Mouse (Mus musculus) myocyte (in vitro differentiated cells): ENCODE measurements at regions not wholly inside any gene's neighbourhood (a gene's known extent, or its start where the extent isn't known, plus 50 kb on each side); places are given as distances from the start of the nearest gene placed in this dataset.

Source experiments
- H3K27me3 ChIP-seq: one replicate; pipeline ENCODE4 v1.6.1; 2011; ENCODE audit not compliant: control insufficient read depth, insufficient read depth, insufficient read length
- H3K36me3 ChIP-seq: one replicate; pipeline ENCODE4 v1.6.1; 2011; ENCODE audit not compliant: control insufficient read depth, insufficient read depth
- H3K4me2 ChIP-seq: one replicate; pipeline ENCODE4 v1.6.1; 2011; ENCODE audit warnings: low read depth, control low read depth
- H3K4me3 ChIP-seq: one replicate; pipeline ENCODE4 v1.5.1; 2011; ENCODE audit warnings: mild to moderate bottlenecking, control low read depth, moderate library complexity
- H3K79me2 ChIP-seq: one replicate; pipeline ENCODE4 v1.6.1; 2011; ENCODE audit not compliant: control insufficient read depth, insufficient read depth
- H3ac ChIP-seq: one replicate; pipeline ENCODE4 v1.6.1; 2011; ENCODE audit not compliant: control insufficient read depth, insufficient read length
- CEBPB ChIP-seq: IDR thresholded peaks from 2 replicates; pipeline ENCODE4 v1.6.1; 2011; ENCODE audit warnings: mild to moderate bottlenecking, moderate library complexity; ENCODE audit not compliant: poor library complexity, insufficient read depth, severe bottlenecking
- E2F4 ChIP-seq: IDR thresholded peaks from one replicate; pipeline ENCODE4 v1.6.1; 2011; ENCODE audit warnings: mild to moderate bottlenecking, control low read depth, moderate library complexity; ENCODE audit not compliant: insufficient read depth
- MAX ChIP-seq: IDR thresholded peaks from one replicate; pipeline ENCODE4 v1.6.1; 2011; ENCODE audit warnings: low read depth, mild to moderate bottlenecking, control low read depth
- MYOD1 ChIP-seq, 3 experiments: IDR thresholded peaks; one replicate each; pipeline ENCODE4 v1.6.1; 2011; ENCODE audit warnings: control low read depth in 2 of 3, low read depth in 2 of 3, mild to moderate bottlenecking in 2 of 3, moderate library complexity in 1 of 3; ENCODE audit not compliant: insufficient read length in 2 of 3, control insufficient read depth in 1 of 3
- MYOG ChIP-seq, 3 experiments: IDR thresholded peaks; one replicate each; pipeline ENCODE4 v1.6.1; 2011; ENCODE audit warnings: control low read depth in 2 of 3, low read depth in 2 of 3, mild to moderate bottlenecking in 2 of 3; ENCODE audit not compliant: insufficient read length in 2 of 3, control insufficient read depth in 1 of 3, insufficient read depth in 1 of 3
- POLR2A ChIP-seq: IDR thresholded peaks from one replicate; pipeline ENCODE4 v1.6.1; 2011; ENCODE audit warnings: low read depth, mild to moderate bottlenecking, control low read depth, moderate library complexity; ENCODE audit not compliant: insufficient read length
- POLR2AphosphoS2 ChIP-seq: IDR thresholded peaks from one replicate; pipeline ENCODE4 v1.6.1; 2011; ENCODE audit warnings: low read depth, control low read depth; ENCODE audit not compliant: insufficient read length
- REST ChIP-seq: IDR thresholded peaks from one replicate; pipeline ENCODE4 v1.6.1; 2011; ENCODE audit warnings: mild to moderate bottlenecking, control low read depth, moderate library complexity; ENCODE audit not compliant: insufficient read depth, insufficient read length
- SRF ChIP-seq: IDR thresholded peaks from one replicate; pipeline ENCODE4 v1.6.1; 2011; ENCODE audit warnings: low read depth; ENCODE audit not compliant: control insufficient read depth, insufficient read length
- TCF12 ChIP-seq: IDR thresholded peaks from one replicate; pipeline ENCODE4 v1.6.1; 2011; ENCODE audit warnings: mild to moderate bottlenecking, control low read depth; ENCODE audit not compliant: poor library complexity, insufficient read depth, severe bottlenecking
- TCF3 ChIP-seq: IDR thresholded peaks from one replicate; pipeline ENCODE4 v1.6.1; 2011; ENCODE audit warnings: low read depth, control low read depth; ENCODE audit not compliant: insufficient read length
- USF1 ChIP-seq: IDR thresholded peaks from one replicate; pipeline ENCODE4 v1.6.1; 2011; ENCODE audit warnings: low read depth, mild to moderate bottlenecking, control low read depth, moderate library complexity

DNA sequence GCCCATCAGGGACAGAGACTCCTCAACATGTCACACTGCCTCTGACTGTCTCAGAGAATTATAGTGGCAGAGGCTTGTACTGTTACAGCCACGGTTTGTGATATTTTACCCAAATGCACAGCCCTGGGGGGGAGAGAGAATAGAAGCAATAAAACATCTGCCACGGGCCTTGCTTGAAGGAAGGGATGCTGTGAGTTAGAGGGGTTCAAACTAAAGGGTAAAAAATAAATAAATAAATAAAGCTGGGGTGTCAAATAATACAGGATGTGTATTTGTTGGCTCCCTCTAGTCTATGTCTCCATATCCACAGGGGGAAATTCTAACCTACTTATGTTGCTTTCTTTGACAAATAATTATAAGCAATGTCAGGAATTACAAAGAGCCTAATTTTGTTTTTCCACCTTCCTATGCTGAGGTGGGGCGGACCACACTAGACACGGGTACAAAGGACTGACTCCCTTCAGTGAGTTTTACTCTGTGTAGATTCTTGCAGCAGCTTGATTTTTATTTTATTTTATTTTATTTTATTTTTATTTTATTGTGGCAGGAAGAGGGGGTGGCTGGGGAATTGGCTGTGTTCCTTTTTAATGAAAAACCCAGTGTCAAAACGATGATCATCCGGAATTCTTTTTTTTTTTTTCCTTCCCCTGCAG lies 281.3 kb downstream of the Gxylt1 start:
- no peak overlapping the region for H3ac ChIP-seq
- H3K27me3 ChIP-seq: no peaks in the 10 kb centered on the region
- TF ChIP-seq E2F4 (no peak), MYOG (IDR thresholded peaks at IDR 0.05; ENCODE audit: control insufficient read depth in 1 of 3, insufficient read depth in 1 of 3, insufficient read length in 2 of 3, low read depth in 2 of 3) (no peak), MAX (no peak), TCF3 (no peak), SRF (no peak), POLR2A (no peak)
- H3K36me3 ChIP-seq: no peaks in the 10 kb centered on the region
- no peak overlapping the region for H3K4me2 ChIP-seq
- H3K4me3 ChIP-seq: no peak overlapping the region
- no peaks in the 10 kb centered on the region for H3K79me2 ChIP-seq

GRCm38 (mm10) chr15:92975774-92976173 lies 299.2 kb downstream of the Gxylt1 start:
- Histone ChIP-seq H3K27me3 (no peaks in the 10 kb centered on the region), H3K79me2 (no peaks in the 10 kb centered on the region), H3K4me3 (no peak overlapping the region), H3K36me3 (no peaks in the 10 kb centered on the region), H3K4me2 (no peak overlapping the region), H3ac (no peak overlapping the region)
- TF ChIP-seq TCF12 (no peak), POLR2A (no peak), MAX (no peak), USF1 (no peak), SRF (no peak), CEBPB (no peak), REST (no peak)

GRCm38 (mm10) chr15:92974931-92975330 lies 300.0 kb downstream of the Gxylt1 start:
- TF ChIP-seq USF1 (no peak), POLR2AphosphoS2 (no peak), POLR2A (no peak), MAX (no peak), MYOD1 (IDR thresholded peaks at IDR 0.05; ENCODE audit: control insufficient read depth in 1 of 3, insufficient read length in 2 of 3, low read depth in 2 of 3) (no peak), MYOG (IDR thresholded peaks at IDR 0.05; ENCODE audit: control insufficient read depth in 1 of 3, insufficient read depth in 1 of 3, insufficient read length in 2 of 3, low read depth in 2 of 3) (no peak), REST (no peak), TCF12 (no peak), CEBPB (no peak), SRF (no peak), TCF3 (no peak), E2F4 (no peak)

GRCm38 (mm10) chr15:92973651-92974229 lies 301.2 kb downstream of the Gxylt1 start:
- Histone ChIP-seq H3K36me3 (no peaks in the 10 kb centered on the region), H3K4me2 (no peak overlapping the region), H3ac (no peak overlapping the region), H3K4me3 (no peak overlapping the region), H3K27me3 (no peaks in the 10 kb centered on the region), H3K79me2 (no peaks in the 10 kb centered on the region)
- no peak for TF ChIP-seq MYOG (IDR thresholded peaks at IDR 0.05; ENCODE audit: control insufficient read depth in 1 of 3, insufficient read depth in 1 of 3, insufficient read length in 2 of 3, low read depth in 2 of 3)
- no peak for TF ChIP-seq POLR2A
- no peak for TF ChIP-seq SRF
- TF ChIP-seq REST: no peak
- no peak for TF ChIP-seq POLR2AphosphoS2
- no peak for TF ChIP-seq MYOD1 (IDR thresholded peaks at IDR 0.05; ENCODE audit: control insufficient read depth in 1 of 3, insufficient read length in 2 of 3, low read depth in 2 of 3)
- no peak for TF ChIP-seq CEBPB
- no peak for TF ChIP-seq E2F4
- no peak for TF ChIP-seq TCF3
- TF ChIP-seq TCF12: no peak
- TF ChIP-seq USF1: no peak
- no peak for TF ChIP-seq MAX

More at GRCm38 (mm10) chr15:92974931-92975330, 300.0 kb downstream of the Gxylt1 start:
- Histone ChIP-seq H3K79me2 (no peaks in the 10 kb centered on the region), H3K27me3 (no peaks in the 10 kb centered on the region), H3ac (no peak overlapping the region), H3K36me3 (no peaks in the 10 kb centered on the region), H3K4me2 (no peak overlapping the region), H3K4me3 (no peak overlapping the region)

DNA sequence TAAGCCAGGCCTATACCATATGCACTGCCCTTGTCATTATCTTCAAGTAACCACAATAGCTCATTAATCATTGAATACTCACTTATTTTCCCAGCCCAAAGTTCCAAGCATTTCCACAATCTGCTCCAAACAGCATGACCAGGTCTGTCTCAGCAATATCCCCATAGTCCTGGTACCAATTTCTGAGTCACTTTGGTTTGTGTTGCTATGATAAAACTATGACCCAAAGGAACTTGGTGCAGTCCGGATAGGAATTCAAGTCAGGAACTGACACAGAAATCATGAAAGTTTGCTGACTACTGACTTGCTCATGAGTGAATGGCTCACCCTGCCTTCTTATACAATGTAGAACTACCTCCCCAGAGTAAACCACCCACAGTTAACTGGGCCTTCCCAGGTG lies 309.4 kb downstream of the Gxylt1 start:
- no peak overlapping the region for H3ac ChIP-seq
- TF ChIP-seq REST (no peak), POLR2AphosphoS2 (no peak), MAX (no peak), CEBPB (no peak), TCF3 (no peak), TCF12 (no peak), POLR2A (no peak), MYOG (IDR thresholded peaks at IDR 0.05; ENCODE audit: control insufficient read depth in 1 of 3, insufficient read depth in 1 of 3, insufficient read length in 2 of 3, low read depth in 2 of 3) (no peak), SRF (no peak)
- no peak overlapping the region for H3K4me2 ChIP-seq
- no peaks in the 10 kb centered on the region for H3K36me3 ChIP-seq
- no peak overlapping the region for H3K4me3 ChIP-seq
- no peaks in the 10 kb centered on the region for H3K27me3 ChIP-seq
- no peaks in the 10 kb centered on the region for H3K79me2 ChIP-seq
